Mouse (Mus musculus) C2C12 (cell line): ENCODE results near the gene Sh3pxd2a.

ENCODE experiments used
- CEBPB ChIP-seq: IDR thresholded peaks from one replicate; pipeline ENCODE4 v1.6.1; 2011; ENCODE audit warnings: low read depth, mild to moderate bottlenecking, control low read depth, moderate library complexity
- CTCF ChIP-seq: IDR thresholded peaks from one replicate; pipeline ENCODE4 v1.5.1; 2011; ENCODE audit not compliant: control insufficient read depth, insufficient read depth, insufficient read length
- MAX ChIP-seq: IDR thresholded peaks from one replicate; pipeline ENCODE4 v1.6.1; 2011; ENCODE audit warnings: mild to moderate bottlenecking, control low read depth
- MYOG ChIP-seq: IDR thresholded peaks from one replicate; pipeline ENCODE4 v1.6.1; 2011; ENCODE audit not compliant: control insufficient read depth, insufficient read length; ENCODE audit errors: extremely low read depth
- USF1 ChIP-seq: IDR thresholded peaks from one replicate; pipeline ENCODE4 v1.6.1; 2011; ENCODE audit warnings: low read depth, mild to moderate bottlenecking, control low read depth, moderate library complexity

- TF ChIP-seq MYOG, result no peak
- no peak for TF ChIP-seq CTCF
- TF ChIP-seq MAX, result no peak
- no peak for TF ChIP-seq USF1
- TF ChIP-seq CEBPB, result no peak
Measured at GRCm38 (mm10) chr19:47346606-47347005, 117.6 kb downstream of the Sh3pxd2a start.
